Mouse (Mus musculus) adrenal gland, adult 8-10 months (tissue): ENCODE results near the gene Nkx6-1. TPM values are rescaled to one million over a fixed set of nuclear protein-coding genes. Genes with fewer than 3 reads are reported as not detected.

Source experiments
- DNase-seq: peaks from one replicate; pipeline ENCODE4 v3.0.0; 2022
- total RNA-seq, 4 experiments: library from RNA; stranded (reverse); gene quantifications; 2 replicates each; pipeline ENCODE4 v1.2.4; 2022

The Nkx6-1 gene
- under 1 TPM in 2 of 4 experiments, not detected in 2; 0.09 to 0.10 TPM for total RNA-seq

GRCm38 (mm10) chr5:101664945-101665615 lies at the start of gene Nkx6-1:
Gene Nkx6-1 (minus strand): TSS chr5:101664996.
- DNase-seq, result peak; percentile 77

GRCm38 (mm10) chr5:101713064-101713613 lies 48.3 kb upstream of the Nkx6-1 start:
- DNase-seq, result no peak

- DNase-seq, result no peak
These were observed 38.8 kb upstream of the Nkx6-1 start for GRCm38 (mm10) chr5:101703374-101704260.

- no peak for DNase-seq
These were observed 37.8 kb upstream of the Nkx6-1 start for GRCm38 (mm10) chr5:101702636-101703035.

- DNase-seq, result no peak
These were observed 35.8 kb upstream of the Nkx6-1 start for GRCm38 (mm10) chr5:101700607-101701006.

- no peak for DNase-seq
These were observed 23.8 kb upstream of the Nkx6-1 start for GRCm38 (mm10) chr5:101688581-101688980.

GRCm38 (mm10) chr5:101683340-101683739 lies 18.5 kb upstream of the Nkx6-1 start:
- DNase-seq, result no peak

- DNase-seq, result no peak
These were observed 15.5 kb upstream of the Nkx6-1 start for GRCm38 (mm10) chr5:101680338-101680737.

GRCm38 (mm10) chr5:101669381-101669780 lies 4.6 kb upstream of the Nkx6-1 start:
- DNase-seq, result no peak

- DNase-seq, result no peak
These were observed 3.7 kb upstream of the Nkx6-1 start for GRCm38 (mm10) chr5:101668475-101668874.

- DNase-seq, result no peak
These were observed 3.2 kb upstream of the Nkx6-1 start for GRCm38 (mm10) chr5:101668028-101668427.

GRCm38 (mm10) chr5:101667263-101667990 lies 2.6 kb upstream of the Nkx6-1 start:
- no peak for DNase-seq

- DNase-seq, result no peak
These were observed 1.9 kb upstream of the Nkx6-1 start for GRCm38 (mm10) chr5:101666713-101667112.

GRCm38 (mm10) chr5:101666091-101666490 lies 1.3 kb upstream of the Nkx6-1 start:
- DNase-seq, result no peak

GRCm38 (mm10) chr5:101664423-101664921 lies 324 bp downstream of the Nkx6-1 start:
- no peak for DNase-seq

- DNase-seq, result no peak
These were observed 974 bp downstream of the Nkx6-1 start for GRCm38 (mm10) chr5:101663621-101664422.

GRCm38 (mm10) chr5:101663176-101663575 lies 1.6 kb downstream of the Nkx6-1 start:
- peak; percentile 10 for DNase-seq

- no peak for DNase-seq
These were observed 2.3 kb downstream of the Nkx6-1 start for GRCm38 (mm10) chr5:101662485-101662884.

- DNase-seq, result no peak
These were observed 3.1 kb downstream of the Nkx6-1 start for GRCm38 (mm10) chr5:101661561-101662211.

GRCm38 (mm10) chr5:101660666-101661065 lies 4.1 kb downstream of the Nkx6-1 start:
- DNase-seq, result no peak

GRCm38 (mm10) chr5:101659411-101659971 lies 5.3 kb downstream of the Nkx6-1 start:
- no peak for DNase-seq
